Mouse (Mus musculus) stomach, embryonic 14.5 days (tissue): ENCODE results near the gene Ank3. TPM values are rescaled to one million over a fixed set of nuclear protein-coding genes. Genes with fewer than 3 reads are reported as not detected.

Experiments
- ATAC-seq: fragments of 200-750 bp; cut with Nextera tagmentation; 2 replicates; pipeline ENCODE4 v1.8.0; 2017; ENCODE audit warnings: low read depth, moderate TSS enrichment; ENCODE audit not compliant: insufficient number of reproducible peaks, insufficient read depth, low FRiP score
- H3K27ac ChIP-seq: fragments of 300-500 bp; sonication (generic); 2 replicates; pipeline ENCODE4 v1.5.1; 2014; ENCODE audit warnings: mild to moderate bottlenecking, low read length, moderate library complexity, mixed read lengths
- H3K27me3 ChIP-seq: fragments of 300-500 bp; sonication (generic); 2 replicates; pipeline ENCODE4 v1.6.1; 2014; ENCODE audit warnings: low read length, control low read depth, mixed read lengths; ENCODE audit not compliant: control insufficient read depth, insufficient read depth
- H3K36me3 ChIP-seq: fragments of 300-500 bp; sonication (generic); 2 replicates; pipeline ENCODE4 v1.6.1; 2014; ENCODE audit warnings: mild to moderate bottlenecking, control low read depth, low read length, moderate library complexity, mixed read lengths; ENCODE audit not compliant: control insufficient read depth, insufficient read depth
- H3K4me1 ChIP-seq: fragments of 300-500 bp; sonication (generic); 2 replicates; pipeline ENCODE4 v1.6.1; 2014; ENCODE audit warnings: low read length, control low read depth, mixed read lengths; ENCODE audit not compliant: control insufficient read depth, insufficient read depth
- H3K4me2 ChIP-seq: fragments of 300-500 bp; sonication (generic); replicated peaks from 2 replicates; pipeline ENCODE4 v1.6.1; 2014; ENCODE audit warnings: low read depth, low read length, control low read depth
- H3K4me3 ChIP-seq: fragments of 300-500 bp; sonication (generic); 2 replicates; pipeline ENCODE4 v1.5.1; 2014; ENCODE audit warnings: low read depth, low read length, control low read depth
- H3K9ac ChIP-seq: fragments of 300-500 bp; sonication (generic); replicated peaks from 2 replicates; pipeline ENCODE4 v1.6.1; 2014; ENCODE audit warnings: low read depth, mild to moderate bottlenecking, control low read depth, low read length, moderate library complexity, mixed read lengths
- H3K9me3 ChIP-seq: fragments of 300-500 bp; sonication (generic); 2 replicates; pipeline ENCODE4 v1.6.1; 2016; ENCODE audit warnings: low read depth, low read length, control low read depth; ENCODE audit not compliant: control insufficient read depth
- WGBS: fragments of 180-500 bp; shearing (Covaris S2); extraction: QIAGEN DNeasy Blood & Tissue Kit; methylation state at CpG from one replicate; pipeline ENCODE4 v1.1.7; 2014; 5-methylcytosine and 5-hydroxymethylcytosine counted together
- polyA plus RNA-seq: library from polyadenylated mRNA; unstranded; fragments of >200 nt; fragmentation: Nextera tagmentation; extraction: Ambion mirVana; gene quantifications from 2 replicates; pipeline ENCODE4 v1.2.1, GENCODE M21; 2014

Ank3 gene
- polyA plus RNA-seq, 1 experiment from 2014 or later, result 46.1 TPM

DNA sequence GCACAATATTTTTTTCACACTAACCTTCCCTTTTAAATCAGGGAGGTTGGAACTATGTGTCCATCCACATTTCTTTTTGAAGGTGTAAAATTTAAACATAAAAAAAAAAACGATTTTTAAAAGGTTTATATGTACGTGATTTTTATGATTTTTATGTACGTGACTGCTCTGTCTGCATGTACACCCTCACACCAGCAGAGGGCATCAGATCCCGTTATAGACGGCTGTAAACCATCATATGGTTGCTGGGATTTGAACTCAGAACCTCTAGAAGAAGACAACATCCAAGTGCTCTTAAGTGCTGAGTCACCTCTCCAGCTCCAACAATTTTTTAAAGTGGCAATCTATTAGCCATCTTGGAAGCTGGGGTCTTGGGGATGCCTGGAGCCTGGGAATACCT, 605.5 kb downstream of the Ank3 start:
- H3K4me3 ChIP-seq, result no peak overlapping the region
- 89% methylated on average over 5 of the region's 5 CpGs for WGBS
- H3K27me3 ChIP-seq, result no peaks in the 10 kb centered on the region
- no peak for ATAC-seq
- H3K4me1 ChIP-seq, result no peaks in the 10 kb centered on the region
- H3K9ac ChIP-seq, result no peak overlapping the region
- H3K4me2 ChIP-seq, result no peak overlapping the region
- peaks cover 6% of the 10 kb centered on the region; the same call in 1 of the 2 replicates for H3K36me3 ChIP-seq
- no peaks in the 10 kb centered on the region for H3K9me3 ChIP-seq
- H3K27ac ChIP-seq, result no peak overlapping the region

DNA sequence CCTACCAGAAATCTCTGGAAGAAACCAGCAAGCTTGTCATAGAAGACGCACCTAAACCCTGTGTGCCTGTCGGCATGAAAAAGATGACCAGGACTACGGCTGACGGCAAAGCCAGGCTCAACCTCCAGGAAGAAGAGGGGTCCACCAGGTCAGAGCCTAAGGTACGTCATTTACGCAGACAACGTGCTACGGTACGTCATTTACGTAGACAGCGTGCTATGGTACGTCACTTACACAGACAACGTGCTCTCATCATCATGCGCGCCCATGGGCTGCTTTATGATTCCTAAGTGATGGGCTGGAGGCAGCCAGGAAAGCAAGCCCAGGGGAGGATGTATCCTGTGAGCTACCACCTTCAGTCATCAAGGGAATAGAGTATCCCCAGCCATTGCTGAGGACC, 606.3 kb downstream of the Ank3 start:
- Histone ChIP-seq H3K27ac (no peak overlapping the region), H3K4me1 (no peaks in the 10 kb centered on the region), H3K27me3 (no peaks in the 10 kb centered on the region), H3K36me3 (peaks cover 6% of the 10 kb centered on the region; the same call in 1 of the 2 replicates), H3K4me3 (no peak overlapping the region), H3K4me2 (no peak overlapping the region), H3K9me3 (no peaks in the 10 kb centered on the region), H3K9ac (no peak overlapping the region)
- WGBS, result 97% methylated on average over 15 of the region's 15 CpGs
- ATAC-seq, result no peak

DNA sequence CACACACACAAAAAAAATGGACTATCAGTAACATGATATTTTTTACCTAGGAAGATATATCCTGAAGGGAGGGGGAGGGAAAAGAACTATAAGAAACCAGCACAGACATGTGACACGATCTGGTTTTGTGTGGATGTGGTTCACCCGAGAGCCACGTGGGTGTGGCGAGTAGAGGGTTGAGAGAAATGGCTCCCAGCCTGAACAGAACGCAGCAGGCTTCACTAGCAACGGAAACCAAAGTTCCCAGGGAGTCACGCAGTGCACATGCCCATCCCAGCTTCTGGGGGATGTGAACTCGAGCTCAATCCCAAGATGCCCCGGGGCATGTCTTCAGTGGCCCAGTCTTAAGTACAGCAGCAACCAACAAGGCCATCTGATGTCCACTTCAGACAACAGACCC, 607.8 kb downstream of the Ank3 start:
- H3K36me3 ChIP-seq, result peaks cover 6% of the 10 kb centered on the region; the same call in 1 of the 2 replicates
- no peaks in the 10 kb centered on the region for H3K27me3 ChIP-seq
- H3K4me3 ChIP-seq, result no peak overlapping the region
- H3K9me3 ChIP-seq, result no peaks in the 10 kb centered on the region
- 80% methylated on average over 9 of the region's 9 CpGs for WGBS
- H3K9ac ChIP-seq, result no peak overlapping the region
- no peak overlapping the region for H3K4me2 ChIP-seq
- H3K4me1 ChIP-seq, result no peaks in the 10 kb centered on the region
- ATAC-seq, result no peak
- no peak overlapping the region for H3K27ac ChIP-seq

DNA sequence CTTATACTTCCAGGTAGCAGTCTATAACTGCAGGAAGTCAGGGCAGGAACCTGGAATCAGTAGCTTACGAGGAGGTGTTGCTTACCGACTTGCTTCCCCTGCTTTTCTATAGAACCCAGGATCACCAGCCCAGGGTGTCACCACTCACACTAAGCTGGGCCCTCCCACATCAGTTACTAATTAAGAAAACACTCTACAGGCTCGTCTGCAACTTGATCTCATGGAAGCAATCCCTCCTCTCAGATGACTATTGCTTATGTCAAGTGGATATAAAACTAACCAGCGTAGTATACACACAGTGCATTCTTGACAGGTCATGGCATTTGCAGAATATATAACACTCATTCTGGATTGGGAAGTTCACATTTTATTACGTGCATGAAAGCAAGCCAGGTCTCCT, 613.2 kb downstream of the Ank3 start:
- ATAC-seq, result no peak
- H3K4me3 ChIP-seq, result no peak overlapping the region
- H3K4me2 ChIP-seq, result no peak overlapping the region
- H3K9ac ChIP-seq, result no peak overlapping the region
- H3K27ac ChIP-seq, result no peak overlapping the region
- H3K9me3 ChIP-seq, result no peaks in the 10 kb centered on the region
- no peaks in the 10 kb centered on the region for H3K4me1 ChIP-seq
- no peaks in the 10 kb centered on the region for H3K27me3 ChIP-seq
- 51% methylated on average over 5 of the region's 5 CpGs for WGBS
- peaks cover 5% of the 10 kb centered on the region for H3K36me3 ChIP-seq

DNA sequence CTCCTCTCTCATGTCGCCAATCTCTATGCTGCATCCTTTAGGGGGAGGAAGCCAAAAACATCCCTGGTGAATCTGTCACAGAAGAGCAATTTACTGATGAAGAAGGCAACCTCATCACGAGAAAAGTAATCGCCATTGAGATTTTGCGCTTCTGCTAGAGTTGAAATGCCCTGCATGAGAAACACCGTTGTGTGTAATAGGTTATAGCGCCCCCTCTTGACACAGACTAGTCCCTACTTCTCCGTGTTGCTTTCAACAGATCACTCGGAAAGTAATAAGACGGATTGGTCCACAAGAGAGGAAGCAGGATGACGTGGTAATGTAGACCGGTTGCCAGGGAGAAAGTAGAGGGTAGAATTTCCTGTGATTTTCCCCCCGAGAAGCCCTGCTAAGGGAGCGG, 615.4 kb downstream of the Ank3 start:
- no peak for ATAC-seq
- Histone ChIP-seq H3K27ac (no peak overlapping the region), H3K27me3 (no peaks in the 10 kb centered on the region), H3K36me3 (peaks cover 5% of the 10 kb centered on the region), H3K4me3 (no peak overlapping the region), H3K9me3 (no peaks in the 10 kb centered on the region), H3K4me2 (no peak overlapping the region), H3K9ac (no peak overlapping the region), H3K4me1 (no peaks in the 10 kb centered on the region)
- 91% methylated on average over 13 of the region's 13 CpGs for WGBS

DNA sequence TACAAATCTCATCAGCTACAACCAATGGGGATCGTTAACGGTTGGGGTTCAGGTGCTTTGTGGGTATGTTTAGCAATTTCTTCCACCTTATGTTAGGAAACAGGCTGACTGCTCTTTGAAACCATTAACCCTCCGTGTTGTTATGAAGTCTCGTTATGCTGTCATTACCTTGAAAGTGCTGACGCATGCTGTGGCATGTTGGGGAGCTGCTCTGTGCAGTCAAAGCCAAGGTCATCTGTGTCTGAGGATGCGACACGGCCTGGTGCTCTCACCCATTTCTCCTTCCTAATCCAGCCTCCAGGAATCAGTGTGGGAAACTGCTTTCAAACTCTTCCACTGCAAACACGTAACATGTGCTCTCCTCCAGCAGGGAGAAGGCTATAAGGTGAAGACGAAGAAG, 616.6 kb downstream of the Ank3 start:
- Histone ChIP-seq H3K27me3 (no peaks in the 10 kb centered on the region), H3K9ac (no peak overlapping the region), H3K4me3 (no peak overlapping the region), H3K27ac (no peak overlapping the region), H3K36me3 (peaks cover 5% of the 10 kb centered on the region), H3K4me1 (no peaks in the 10 kb centered on the region), H3K4me2 (no peak overlapping the region), H3K9me3 (no peaks in the 10 kb centered on the region)
- no peak for ATAC-seq
- WGBS, result 86% methylated on average over 9 of the region's 9 CpGs

DNA sequence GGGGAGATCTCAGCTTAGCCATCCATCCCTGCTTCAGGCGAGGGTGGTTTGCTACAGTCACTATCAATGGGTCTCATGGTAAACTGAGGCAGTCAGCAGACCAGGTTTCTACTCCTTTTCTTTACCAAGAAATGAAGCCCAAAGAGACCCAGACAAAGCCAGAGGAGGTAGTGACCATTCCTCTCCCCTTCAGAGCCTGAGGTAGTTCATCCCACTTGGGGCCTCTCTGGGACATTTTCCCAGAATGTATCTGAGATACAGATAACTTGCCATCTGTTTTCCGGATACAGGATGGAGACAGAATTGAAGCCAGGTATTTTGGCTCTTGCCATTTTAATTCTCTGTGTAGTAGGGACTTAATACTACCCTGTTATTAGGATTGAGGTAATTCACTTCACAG, 620.1 kb downstream of the Ank3 start:
- Histone ChIP-seq H3K36me3 (peaks cover 5% of the 10 kb centered on the region), H3K9me3 (no peaks in the 10 kb centered on the region), H3K4me1 (no peaks in the 10 kb centered on the region), H3K4me3 (no peak overlapping the region), H3K9ac (no peak overlapping the region), H3K27ac (no peak overlapping the region), H3K4me2 (no peak overlapping the region), H3K27me3 (no peaks in the 10 kb centered on the region)
- 82% methylated on average over 2 of the region's 2 CpGs for WGBS
- ATAC-seq, result no peak

DNA sequence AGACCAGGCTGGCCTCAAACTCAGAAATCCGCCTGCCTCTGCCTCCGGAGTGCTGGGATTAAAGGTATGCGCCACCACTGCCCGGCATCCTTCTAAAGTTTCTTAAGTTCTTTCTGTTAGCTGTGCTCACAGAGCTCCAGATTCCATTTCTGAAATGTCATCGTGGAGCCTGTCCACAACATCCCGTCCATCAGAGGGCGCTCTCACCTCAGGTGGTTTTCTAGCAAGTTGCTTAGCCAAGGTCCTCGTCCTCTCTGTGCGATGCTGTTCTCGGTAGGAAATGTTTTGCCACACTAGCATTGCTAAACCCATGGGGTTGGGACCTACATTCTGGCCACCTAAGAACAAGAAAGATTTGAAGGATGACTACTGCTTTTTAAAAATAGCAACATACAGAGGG, 623.1 kb downstream of the Ank3 start:
- 89% methylated on average over 10 of the region's 10 CpGs for WGBS
- ATAC-seq, result no peak
- Histone ChIP-seq H3K4me3 (no peak overlapping the region), H3K9me3 (no peaks in the 10 kb centered on the region), H3K4me2 (no peak overlapping the region), H3K27me3 (no peaks in the 10 kb centered on the region), H3K36me3 (no peaks in the 10 kb centered on the region; the same call in 1 of the 2 replicates), H3K4me1 (no peaks in the 10 kb centered on the region), H3K27ac (no peak overlapping the region), H3K9ac (no peak overlapping the region)

DNA sequence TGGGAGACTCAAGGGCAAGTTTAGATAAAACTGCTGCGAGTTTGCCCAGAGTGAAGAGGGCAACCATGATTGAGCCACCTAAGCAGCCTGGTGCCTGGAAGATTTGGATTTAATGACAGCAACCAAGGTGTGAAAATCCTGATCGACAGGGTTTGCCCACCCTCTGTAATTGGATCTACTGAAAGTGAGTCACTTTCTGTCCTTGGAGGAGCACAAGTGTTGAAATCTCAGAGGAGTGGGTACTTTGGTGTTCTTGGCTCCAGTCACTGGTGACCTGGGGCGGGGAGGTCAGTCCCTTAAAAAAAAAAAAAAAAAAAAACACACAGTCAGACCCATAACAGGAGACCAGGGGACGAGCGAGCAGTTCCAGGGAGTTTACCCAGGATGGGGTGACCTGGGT, 624.0 kb downstream of the Ank3 start:
- Histone ChIP-seq H3K27me3 (no peaks in the 10 kb centered on the region), H3K4me2 (no peak overlapping the region), H3K36me3 (no peaks in the 10 kb centered on the region; the same call in 1 of the 2 replicates), H3K4me3 (no peak overlapping the region), H3K4me1 (no peaks in the 10 kb centered on the region), H3K27ac (no peak overlapping the region), H3K9ac (no peak overlapping the region), H3K9me3 (no peaks in the 10 kb centered on the region)
- WGBS, result 66% methylated on average over 5 of the region's 5 CpGs
- ATAC-seq, result no peak
